Mouse (Mus musculus): ENCODE results near the gene Dnajc14. TPM values are rescaled to one million over a fixed set of nuclear protein-coding genes. Genes with fewer than 3 reads are reported as not detected.

Dnajc14 gene
- total and polyA plus RNA-seq, 3 experiments: 25.3 to 33.7 (median 32.6) TPM

GRCm38 (mm10) chr10:128845516-128845915 is 41.7 kb downstream of the Dnajc14 start:
- Histone ChIP-seq H3K4me3 (replicated peaks in 1 of 3; ENCODE audit: low read depth in 2 of 3, low read length in 2 of 3, poor library complexity in 1 of 3) (no peak overlapping the region), H3K4me1 (ENCODE audit: control insufficient read depth in 1 of 2, insufficient read depth in 2 of 2) (peaks cover 0 to 14% of the 10 kb centered on the region in 2 experiments; a peak in 2 of 4 replicates), H3K79me2 (replicated peaks; ENCODE audit: control insufficient read depth, extremely low read depth, insufficient read depth, poor library complexity, severe bottlenecking) (peaks cover 3% of the 10 kb centered on the region; the same call in 1 of the 2 replicates), H3K9me3 (replicated peaks; ENCODE audit: low read length) (no peaks in the 10 kb centered on the region), H3K36me3 (replicated peaks in 1 of 2; ENCODE audit: control insufficient read depth in 1 of 2, insufficient read depth in 1 of 2, low read length in 1 of 2) (peaks cover 44 to 91% of the 10 kb centered on the region in 2 experiments), H3K9ac (ENCODE audit: insufficient read depth, low read depth) (no peak overlapping the region), H3K27ac (ENCODE audit: insufficient read depth, low read depth) (no peak overlapping the region), H3K27me3 (replicated peaks) (no peaks in the 10 kb centered on the region), H3K4me2 (ENCODE audit: insufficient read depth, low read depth, poor library complexity, severe bottlenecking) (no peak overlapping the region)
- peak; percentile 28 for DNase-seq (ENCODE audit: extremely low read depth)
- in situ Hi-C loops (cut with MboI; ENCODE audit: low pct_ligation_motif_present, low pct_unique_long_range_greater_than_20kb, low sequenced_read_pairs): no loop called here
- TF ChIP-seq IRF4 (IDR thresholded peaks at IDR 0.05; ENCODE audit: low read depth, low read length): no peak
- peak; percentile 80 for TF ChIP-seq ZNF384 (IDR thresholded peaks at IDR 0.05; ENCODE audit: low read depth, low read length)
- peak; percentile 62 for TF ChIP-seq RAD21 (IDR thresholded peaks at IDR 0.05; ENCODE audit: low read depth, low read length)
- TF ChIP-seq CTCF (conservative IDR thresholded peaks at IDR 0.05 in 1 of 2, IDR thresholded peaks at IDR 0.05 in 1 of 2; ENCODE audit: low read depth in 2 of 2, low read length in 2 of 2): peak; percentile 23 to 72; a peak in 2 of 4 replicates
- TF ChIP-seq HCFC1 (IDR thresholded peaks at IDR 0.05; ENCODE audit: low read depth, low read length): no peak
- no peak for TF ChIP-seq RCOR1 (conservative IDR thresholded peaks at IDR 0.05; ENCODE audit: low read depth, low read length)
- TF ChIP-seq POLR2AphosphoS2 (IDR thresholded peaks at IDR 0.05; ENCODE audit: low read depth, low read length): no peak
- TF ChIP-seq PAX5 (IDR thresholded peaks at IDR 0.05; ENCODE audit: low read length): no peak
- TF ChIP-seq SMC3 (IDR thresholded peaks at IDR 0.05; ENCODE audit: low read depth, low read length): peak; percentile 59
- TF ChIP-seq NRF1 (IDR thresholded peaks at IDR 0.05; ENCODE audit: low read depth, low read length): no peak
- no peak for TF ChIP-seq ZKSCAN1 (IDR thresholded peaks at IDR 0.05; ENCODE audit: borderline replicate concordance, low read depth, low read length)
- dilution Hi-C loops (cut with MboI; ENCODE audit: extremely low pct_ligation_motif_present, extremely low pct_unique_long_range_greater_than_20kb, low sequenced_read_pairs): no loop called here

GRCm38 (mm10) chr10:128846664-128847063 is 42.8 kb downstream of the Dnajc14 start:
- Histone ChIP-seq H3K4me1 (ENCODE audit: control insufficient read depth in 1 of 2, insufficient read depth in 2 of 2) (peaks cover 0 to 14% of the 10 kb centered on the region in 2 experiments; a peak in 2 of 4 replicates), H3K9ac (ENCODE audit: insufficient read depth, low read depth) (no peak overlapping the region), H3K4me3 (replicated peaks in 1 of 3; ENCODE audit: low read depth in 2 of 3, low read length in 2 of 3, poor library complexity in 1 of 3) (no peak overlapping the region), H3K27me3 (replicated peaks) (no peaks in the 10 kb centered on the region), H3K9me3 (replicated peaks; ENCODE audit: low read length) (no peaks in the 10 kb centered on the region), H3K79me2 (replicated peaks; ENCODE audit: control insufficient read depth, extremely low read depth, insufficient read depth, poor library complexity, severe bottlenecking) (peaks cover 3% of the 10 kb centered on the region; the same call in 1 of the 2 replicates), H3K27ac (ENCODE audit: insufficient read depth, low read depth) (no peak overlapping the region), H3K4me2 (ENCODE audit: insufficient read depth, low read depth, poor library complexity, severe bottlenecking) (no peak overlapping the region), H3K36me3 (replicated peaks in 1 of 2; ENCODE audit: control insufficient read depth in 1 of 2, insufficient read depth in 1 of 2, low read length in 1 of 2) (peaks cover 41 to 89% of the 10 kb centered on the region in 2 experiments)
- no peak for TF ChIP-seq ZC3H11A (IDR thresholded peaks at IDR 0.05; ENCODE audit: low read depth, low read length)
- no peak for TF ChIP-seq TCF12 (IDR thresholded peaks at IDR 0.05; ENCODE audit: low read depth, low read length)
- no peak for TF ChIP-seq ETS1 (conservative IDR thresholded peaks at IDR 0.05; ENCODE audit: low read depth, low read length)
- no peak for TF ChIP-seq SMC3 (IDR thresholded peaks at IDR 0.05; ENCODE audit: low read depth, low read length)
- no peak for TF ChIP-seq EP300 (IDR thresholded peaks at IDR 0.05; ENCODE audit: low read length)
- no peak for TF ChIP-seq BHLHE40 (IDR thresholded peaks at IDR 0.05; ENCODE audit: low read depth, low read length)
- no peak for TF ChIP-seq MYC (IDR thresholded peaks at IDR 0.05; ENCODE audit: low read depth, low read length)
- TF ChIP-seq MEF2A (IDR thresholded peaks at IDR 0.05; ENCODE audit: borderline replicate concordance, low read depth, low read length): no peak
- TF ChIP-seq ELF1 (IDR thresholded peaks at IDR 0.05; ENCODE audit: low read depth, low read length): no peak
- no peak for TF ChIP-seq NELFE (IDR thresholded peaks at IDR 0.05; ENCODE audit: low read depth, low read length)
- no peak for TF ChIP-seq ZNF384 (IDR thresholded peaks at IDR 0.05; ENCODE audit: low read depth, low read length)
- no peak for TF ChIP-seq USF1 (IDR thresholded peaks at IDR 0.05; ENCODE audit: low read depth, low read length)
- TF ChIP-seq ZKSCAN1 (IDR thresholded peaks at IDR 0.05; ENCODE audit: borderline replicate concordance, low read depth, low read length): no peak
- no peak for TF ChIP-seq RCOR1 (conservative IDR thresholded peaks at IDR 0.05; ENCODE audit: low read depth, low read length)
- TF ChIP-seq MAZ (IDR thresholded peaks at IDR 0.05; ENCODE audit: low read depth, low read length): no peak
- TF ChIP-seq KAT2A (IDR thresholded peaks at IDR 0.05; ENCODE audit: insufficient replicate concordance, low read length): no peak
- TF ChIP-seq MXI1 (IDR thresholded peaks at IDR 0.05; ENCODE audit: low read depth, low read length): no peak
- no peak for TF ChIP-seq NRF1 (IDR thresholded peaks at IDR 0.05; ENCODE audit: low read depth, low read length)
- DNase-seq (ENCODE audit: extremely low read depth): no peak
- dilution Hi-C loops (cut with MboI; ENCODE audit: extremely low pct_ligation_motif_present, extremely low pct_unique_long_range_greater_than_20kb, low sequenced_read_pairs): no loop called here
- in situ Hi-C loops (cut with MboI; ENCODE audit: low pct_ligation_motif_present, low pct_unique_long_range_greater_than_20kb, low sequenced_read_pairs): no loop called here
